9 mouse cellular contexts compared by ENCODE assay signal in the genomic region with DNA sequence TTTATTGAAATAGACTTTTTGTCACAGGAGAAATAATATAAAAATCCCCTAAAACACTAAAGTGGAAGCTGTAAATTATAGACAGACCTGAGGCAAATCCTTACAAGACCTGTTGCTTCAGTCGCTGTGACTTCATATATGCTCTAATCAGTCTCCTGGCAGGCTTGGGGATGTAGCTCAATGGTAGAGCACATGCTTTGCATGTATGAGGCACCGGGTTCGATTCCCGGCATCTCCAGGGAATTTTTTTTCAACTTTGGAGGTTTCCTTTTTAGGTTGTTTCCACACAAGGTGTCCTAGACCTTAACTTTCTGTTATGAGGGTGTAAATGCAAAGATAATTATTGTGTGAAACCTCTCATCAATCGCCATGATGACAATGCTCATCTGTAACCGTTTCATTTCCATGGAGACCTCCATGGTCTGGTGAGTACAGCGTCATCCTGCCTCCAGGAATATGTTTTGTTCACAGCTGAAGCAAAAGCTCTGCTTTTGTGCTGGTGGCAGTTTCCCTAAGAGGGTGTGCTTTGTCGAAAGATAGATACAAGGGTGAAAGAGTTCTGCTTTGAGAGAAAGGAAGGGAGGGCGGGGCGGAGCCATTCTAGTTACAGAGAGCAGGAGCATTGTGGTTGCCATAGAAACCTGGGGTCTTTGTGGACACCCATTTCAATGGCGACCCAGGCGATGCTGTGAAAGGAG. TPM values are rescaled to one million over a fixed set of nuclear protein-coding genes. Genes with fewer than 3 reads are reported as not detected.
DNase-seq lines count a peak whose midpoint lies in the region; ATAC-seq and TF ChIP-seq lines count a peak whose summit lies in the region.
"Had no signal": no experiment of that assay in that cellular context is flagged by ENCODE, and none has a peak within 500 bp of the region (broad histone marks: within the 10 kb centered on the region; RNA-seq: fewer than 3 reads in every experiment).

Tceal3 (plus strand) TSS at position 644 of the 698 bp plus-strand sequence.

- H3K27me3 ChIP-seq in forebrain, embryonic 11.5 days (ENCODE audit: control insufficient read depth, insufficient read depth, low read length): no peaks in the 10 kb centered on the region
- no peaks in the 10 kb centered on the region for H3K27me3 ChIP-seq in neural tube, embryonic 12.5 days (replicated peaks)

- no peak for TF ChIP-seq POLR2A in brain, embryonic 14.5 days (IDR thresholded peaks at IDR 0.05; ENCODE audit: borderline replicate concordance, extremely low read depth, insufficient read depth, insufficient read length, poor library complexity, severe bottlenecking)

- H3K27ac ChIP-seq in forebrain, embryonic 11.5 days (ENCODE audit: low read depth, low read length): peak within 1 kb of the TSS; percentile 50; the same call in 1 of the 2 replicates
- H3K27ac ChIP-seq in neural tube, embryonic 12.5 days: no peak within 1 kb of the TSS; the same call in 1 of the 2 replicates

- ATAC-seq in forebrain, embryonic 11.5 days (replicated peaks; ENCODE audit: low FRiP score): peak; percentile 97
- ATAC-seq in neural tube, embryonic 12.5 days (ENCODE audit: low FRiP score, low read depth): peak; percentile 95
- ATAC-seq in megakaryocyte, adult 5-6 weeks (ENCODE audit: poor library complexity, severe bottlenecking): no peak
- ATAC-seq: Patski had no signal

- peak within 1 kb of the TSS; percentile 20; the same call in 1 of the 2 replicates for H3K9ac ChIP-seq in forebrain, embryonic 11.5 days (ENCODE audit: low read length)
- peak within 1 kb of the TSS; percentile 35; the same call in 1 of the 2 replicates for H3K9ac ChIP-seq in neural tube, embryonic 12.5 days

- peak within 1 kb of the TSS; percentile 42; the same call in 1 of the 2 replicates for H3K4me2 ChIP-seq in forebrain, embryonic 11.5 days (ENCODE audit: low read depth, low read length, severe bottlenecking)
- H3K4me2 ChIP-seq in neural tube, embryonic 12.5 days (replicated peaks): peak within 1 kb of the TSS; percentile 47

- peak within 1 kb of the TSS; percentile 25; the same call in 1 of the 2 replicates for H3K4me3 ChIP-seq in forebrain, embryonic 11.5 days (ENCODE audit: low read depth, low read length)
- peak within 1 kb of the TSS; percentile 27; the same call in 1 of the 2 replicates for H3K4me3 ChIP-seq in neural tube, embryonic 12.5 days

- DNase-seq in ES-CJ7 (ENCODE audit: low read depth, low spot score): peak; percentile 40
- DNase-seq in brain, embryonic 14.5 days (ENCODE audit: low read depth): peak; percentile 92
- DNase-seq in forebrain, embryonic 11.5 days (ENCODE audit: low spot score): peak; percentile 71
- DNase-seq in layer of hippocampus, postnatal 14 days (ENCODE audit: low spot score in 2 of 2): peak; percentile 58 to 79
- DNase-seq in spleen, postnatal 10 days (ENCODE audit: low spot score in 2 of 2): no peak
- DNase-seq in lung, adult 18-20 months: no peak

- H3K4me1 ChIP-seq in forebrain, embryonic 11.5 days (replicated peaks; ENCODE audit: control insufficient read depth, insufficient read depth, low read length): no peaks in the 10 kb centered on the region
- H3K4me1 ChIP-seq in neural tube, embryonic 12.5 days: no peaks in the 10 kb centered on the region

- 35% methylated on average over 12 of the region's 12 CpGs for WGBS in forebrain, embryonic 11.5 days
- WGBS in neural tube, embryonic 12.5 days: 34% methylated on average over 12 of the region's 12 CpGs

- H3K36me3 ChIP-seq in forebrain, embryonic 11.5 days (ENCODE audit: control insufficient read depth, insufficient read depth, low read length): no peaks in the 10 kb centered on the region
- no peaks in the 10 kb centered on the region for H3K36me3 ChIP-seq in neural tube, embryonic 12.5 days

- no peaks in the 10 kb centered on the region for H3K9me3 ChIP-seq in forebrain, embryonic 11.5 days (ENCODE audit: control insufficient read depth, low read length)
- no peaks in the 10 kb centered on the region for H3K9me3 ChIP-seq in neural tube, embryonic 12.5 days

- no peak for TF ChIP-seq CTCF in brain, embryonic 14.5 days (IDR thresholded peaks at IDR 0.05; ENCODE audit: borderline replicate concordance, extremely low read depth, insufficient read depth, insufficient read length)

RNA-seq across cellular contexts. Expression of gene Tceal3, which starts in this region (rescaled TPM):
- 46.6 and 84.2 TPM in 2 replicates for polyA plus RNA-seq in brain, embryonic 14.5 days (2012; rRNA removed)
- 9.9 and 12.7 TPM in 2 replicates for polyA plus RNA-seq in forebrain, embryonic 11.5 days (2014; fragmentation: Nextera tagmentation; extraction: Ambion mirVana)
- 100 to 1,000 TPM; 130 to 142 TPM for total RNA-seq in layer of hippocampus, postnatal 14 days (2021)
- polyA plus RNA-seq in neural tube, embryonic 12.5 days (2016; fragmentation: Nextera tagmentation; extraction: Ambion mirVana): 26.4 and 28.6 TPM in 2 replicates
- not detected in 2 replicates for total RNA-seq in megakaryocyte, adult 5-6 weeks (2015)
- 0.22 TPM in 1 of 2 replicates, not detected in the other for total RNA-seq in megakaryocyte, adult 5-6 weeks (2017)
- polyA plus RNA-seq: Patski had no signal

Comparison
In these comparisons a context has a peak if more than half of its experiments do, and no peak if none do; other contexts are left out.
1. RNA of gene Tceal3 (total RNA-seq): 130 to 142 TPM in layer of hippocampus, postnatal 14 days; 0.22 TPM in megakaryocyte, adult 5-6 weeks; every median in the first group is over 100 times any median in the second.
2. DNase-seq: peak in ES-CJ7 (single experiment), brain, embryonic 14.5 days (single experiment), forebrain, embryonic 11.5 days (single experiment) and layer of hippocampus, postnatal 14 days (2 of 2); none in spleen, postnatal 10 days (0 of 2) and lung, adult 18-20 months (0 of 2).